Mouse (Mus musculus): ENCODE measurements around the gene Atp6ap1. TPM values are rescaled to one million over a fixed set of nuclear protein-coding genes. Genes with fewer than 3 reads are reported as not detected.

Atp6ap1 gene
- polyA plus RNA-seq, 1 experiment from 2014 or later: 193 TPM

GRCm38 (mm10) chrX:74312540-74313464, 15.9 kb downstream of the Atp6ap1 start, which contains the start of gene Fam50a:
TSS of gene Fam50a (plus strand) at chrX:74313033.
- peaks cover 33% of the 10 kb centered on the region for H3K4me1 ChIP-seq (replicated peaks)
- peak; percentile 96 for ATAC-seq

DNA sequence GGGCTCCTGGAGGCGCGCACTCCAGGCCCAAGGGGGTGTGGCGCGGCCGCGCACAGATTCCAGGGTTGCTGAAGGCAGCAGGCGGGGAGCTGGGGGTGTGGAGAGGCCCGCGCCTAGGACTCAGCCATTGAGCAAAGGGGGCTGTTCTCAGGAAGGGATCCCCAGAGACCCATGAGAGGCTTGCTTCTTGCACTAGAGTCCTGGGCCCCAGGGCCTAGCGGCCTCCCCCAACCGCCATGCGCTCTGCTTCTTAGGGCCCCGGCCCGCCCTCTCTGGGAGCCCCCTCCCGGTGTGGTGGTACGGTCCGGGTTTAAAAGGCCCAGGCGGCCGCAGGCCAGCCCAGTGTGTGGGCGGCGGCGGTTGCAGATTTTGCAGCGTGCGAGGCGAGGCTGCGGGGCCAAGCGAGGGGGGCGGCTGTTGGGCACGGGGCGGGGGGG, 31.8 kb downstream of the Atp6ap1 start, which contains the start of gene Plxna3:
Gene Plxna3 (plus strand): TSS at position 342 of the 437 bp plus-strand sequence.
- WGBS: 24% methylated on average over 30 of the region's 30 CpGs
- Histone ChIP-seq H3K27me3 (no peaks in the 10 kb centered on the region), H3K27ac (peak within 1 kb of the TSS; percentile 86), H3K4me2 (replicated peaks) (peak within 1 kb of the TSS; percentile 76), H3K4me1 (replicated peaks) (peaks cover 40% of the 10 kb centered on the region), H3K9ac (replicated peaks) (peak within 1 kb of the TSS; percentile 78), H3K36me3 (peaks cover 18% of the 10 kb centered on the region), H3K4me3 (replicated peaks) (peak within 1 kb of the TSS; percentile 61), H3K9me3 (no peaks in the 10 kb centered on the region)
- peak; percentile 96 for ATAC-seq

More at GRCm38 (mm10) chrX:74312540-74313464, 15.9 kb downstream of the Atp6ap1 start, which contains the start of gene Fam50a:
- 27% methylated on average over 59 of the region's 59 CpGs for WGBS
- no peaks in the 10 kb centered on the region for H3K9me3 ChIP-seq
- peak within 1 kb of the TSS; percentile 81 for H3K27ac ChIP-seq
- peak within 1 kb of the TSS; percentile 53 for H3K4me3 ChIP-seq (replicated peaks)
- H3K27me3 ChIP-seq: no peaks in the 10 kb centered on the region
- peak within 1 kb of the TSS; percentile 70 for H3K4me2 ChIP-seq (replicated peaks)
- H3K9ac ChIP-seq (replicated peaks): peak within 1 kb of the TSS; percentile 71
- H3K36me3 ChIP-seq: peaks cover 30% of the 10 kb centered on the region

- Histone ChIP-seq H3K4me2 (replicated peaks) (peak overlapping the region; percentile 76), H3K27ac (peak overlapping the region; percentile 86), H3K27me3 (no peaks in the 10 kb centered on the region), H3K9ac (replicated peaks) (peak overlapping the region; percentile 78), H3K36me3 (peaks cover 23% of the 10 kb centered on the region), H3K4me3 (replicated peaks) (peak overlapping the region; percentile 61), H3K4me1 (replicated peaks) (peaks cover 45% of the 10 kb centered on the region), H3K9me3 (no peaks in the 10 kb centered on the region)
- ATAC-seq: peak; percentile 76
- 25% methylated on average over 10 of the region's 10 CpGs for WGBS
Measured at GRCm38 (mm10) chrX:74329215-74329671, 32.3 kb downstream of the Atp6ap1 start.

DNA sequence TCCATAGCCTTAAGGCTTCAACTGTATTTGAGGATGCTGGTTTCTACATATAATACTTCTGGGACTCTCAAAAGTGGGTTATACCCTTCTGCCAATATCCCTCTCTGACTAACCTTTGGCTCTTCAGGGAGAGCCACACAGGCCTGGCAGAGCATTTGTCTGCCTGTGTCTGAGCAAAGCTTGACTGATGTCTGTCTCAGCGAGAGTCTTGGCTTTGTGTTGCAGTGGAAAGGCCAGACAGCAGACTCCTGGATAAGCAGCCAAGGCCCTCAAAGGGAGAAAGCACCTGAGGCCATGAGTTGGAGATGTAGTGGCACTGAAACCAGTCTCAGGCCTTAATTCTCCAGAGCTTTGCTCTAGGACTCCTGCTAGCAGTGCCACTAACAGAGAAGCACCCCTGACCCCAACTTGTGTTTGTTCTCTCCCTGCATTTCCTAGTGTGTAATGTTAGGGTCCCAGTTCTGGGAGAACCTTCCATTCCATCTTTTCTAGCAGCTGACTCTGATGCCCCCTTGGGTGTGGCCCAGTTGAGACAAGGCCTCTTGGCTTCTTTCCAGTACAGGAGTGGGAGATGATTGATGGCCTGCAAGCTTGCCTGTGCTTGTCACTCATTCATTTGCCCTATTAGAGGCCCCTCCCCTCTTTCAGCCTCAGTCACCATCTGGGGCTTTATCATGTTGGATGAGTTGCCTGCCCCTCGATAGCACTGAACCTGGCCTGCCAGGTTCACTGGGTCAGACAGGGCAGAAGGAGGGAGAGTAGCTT, 33.5 kb downstream of the Atp6ap1 start:
- Histone ChIP-seq H3K4me3 (replicated peaks) (peak overlapping the region; percentile 61), H3K27me3 (no peaks in the 10 kb centered on the region), H3K27ac (peak overlapping the region; percentile 86), H3K4me1 (replicated peaks) (peaks cover 46% of the 10 kb centered on the region), H3K9ac (replicated peaks) (peak overlapping the region; percentile 78), H3K9me3 (no peaks in the 10 kb centered on the region), H3K36me3 (peaks cover 29% of the 10 kb centered on the region), H3K4me2 (replicated peaks) (peak overlapping the region; percentile 76)
- WGBS: 31% methylated on average over 2 of the region's 2 CpGs
- ATAC-seq: no peak

DNA sequence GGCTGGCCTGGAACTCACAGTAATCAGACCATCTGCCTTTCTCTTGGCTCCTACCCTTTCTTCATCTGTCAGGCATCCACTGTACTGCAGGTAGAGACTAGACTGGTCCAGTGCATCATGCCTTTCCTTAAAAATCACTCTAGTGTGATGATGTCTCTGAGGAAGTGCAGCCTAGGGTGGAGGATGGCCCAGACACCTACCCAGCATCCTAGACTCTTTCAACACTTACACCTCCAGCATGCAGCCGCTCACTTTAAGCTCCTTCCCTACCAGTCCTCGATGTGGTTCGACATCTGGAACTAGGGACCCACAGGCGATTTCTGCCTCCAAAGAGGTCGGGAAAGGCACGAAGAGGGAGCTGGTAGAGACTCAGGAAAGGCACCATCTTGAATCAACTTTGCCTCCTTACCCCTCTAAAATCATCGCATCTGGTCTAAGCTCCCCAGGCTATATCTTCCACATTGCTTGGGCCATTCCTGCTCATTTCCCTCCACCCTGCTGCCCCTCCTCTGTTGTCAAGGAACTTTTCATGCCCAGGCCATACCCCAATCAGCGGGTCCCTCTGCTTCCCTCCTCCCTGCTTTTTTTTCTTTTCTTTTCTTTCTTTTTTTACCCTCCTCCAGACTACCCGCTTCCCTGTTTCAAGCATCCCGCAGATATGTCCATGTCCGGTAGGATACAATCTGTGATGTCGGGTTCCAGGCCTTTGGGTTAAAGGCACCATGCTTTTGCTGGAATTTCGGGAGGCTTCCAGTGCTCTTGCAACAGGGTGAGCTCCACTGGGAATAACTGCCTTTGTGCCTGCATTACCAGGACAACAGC, 56.0 kb downstream of the Atp6ap1 start:
- Histone ChIP-seq H3K9me3 (no peaks in the 10 kb centered on the region), H3K4me1 (replicated peaks) (peaks cover 7% of the 10 kb centered on the region; the same call in 1 of the 2 replicates), H3K27me3 (no peaks in the 10 kb centered on the region), H3K4me2 (replicated peaks) (peak overlapping the region; percentile 63), H3K4me3 (replicated peaks) (peak overlapping the region; percentile 47), H3K27ac (peak overlapping the region; percentile 76), H3K36me3 (no peaks in the 10 kb centered on the region), H3K9ac (replicated peaks) (peak overlapping the region; percentile 64)
- 36% methylated on average over 13 of the region's 13 CpGs for WGBS
- ATAC-seq: peak; percentile 78

- peak within 1 kb of the TSS; percentile 47 for H3K4me3 ChIP-seq (replicated peaks)
- peaks cover 7% of the 10 kb centered on the region; the same call in 1 of the 2 replicates for H3K4me1 ChIP-seq (replicated peaks)
- H3K9ac ChIP-seq (replicated peaks): peak within 1 kb of the TSS; percentile 64
- no peaks in the 10 kb centered on the region for H3K27me3 ChIP-seq
- ATAC-seq: peak; percentile 94
- no peaks in the 10 kb centered on the region for H3K9me3 ChIP-seq
- H3K27ac ChIP-seq: peak within 1 kb of the TSS; percentile 76
- H3K4me2 ChIP-seq (replicated peaks): peak within 1 kb of the TSS; percentile 63
- H3K36me3 ChIP-seq: no peaks in the 10 kb centered on the region
- 23% methylated on average over 11 of the region's 22 CpGs for WGBS
Measured at GRCm38 (mm10) chrX:74353467-74353770, 56.5 kb downstream of the Atp6ap1 start, which contains the start of gene Lage3. TSS of gene Lage3 (minus strand) at chrX:74353618.

Small RNA genes lying within 50 kb of the gene (microRNA-seq; reads per million reads assigned to microRNA genes)
- gene Mir7091 (not detected), gene Mir7092 (not detected)

Other genes with a start within 250 kb of the Atp6ap1 start
- not detected in 2 replicates for gene Opn1mw, start 169.6 kb upstream of the Atp6ap1 start, polyA plus RNA-seq (2015; fragmentation: Nextera tagmentation; extraction: Ambion mirVana)
- 17.0 and 18.9 TPM in 2 replicates for gene Mecp2, start 161.7 kb upstream of the Atp6ap1 start, polyA plus RNA-seq (2015; fragmentation: Nextera tagmentation; extraction: Ambion mirVana)
- not detected in 2 replicates for gene Tex28, start 129.3 kb upstream of the Atp6ap1 start, polyA plus RNA-seq (2015; fragmentation: Nextera tagmentation; extraction: Ambion mirVana)
- 0.08 and 0.13 TPM in 2 replicates for gene Tktl1, start 119.8 kb upstream of the Atp6ap1 start, polyA plus RNA-seq (2015; fragmentation: Nextera tagmentation; extraction: Ambion mirVana)
- 102 and 109 TPM in 2 replicates for gene Flna, start 47.3 kb upstream of the Atp6ap1 start, polyA plus RNA-seq (2015; fragmentation: Nextera tagmentation; extraction: Ambion mirVana)
- gene Emd, start 42.4 kb upstream of the Atp6ap1 start, polyA plus RNA-seq (2015; fragmentation: Nextera tagmentation; extraction: Ambion mirVana): 19.2 and 20.4 TPM in 2 replicates
- gene Rpl10, start 26.3 kb upstream of the Atp6ap1 start, polyA plus RNA-seq (2015; fragmentation: Nextera tagmentation; extraction: Ambion mirVana): 542 and 551 TPM in 2 replicates
- 95.3 and 97.2 TPM in 2 replicates for gene Taz, start 15.2 kb upstream of the Atp6ap1 start, polyA plus RNA-seq (2015; fragmentation: Nextera tagmentation; extraction: Ambion mirVana)
- 2.8 and 3.0 TPM in 2 replicates for gene Dnase1l1, start 14.8 kb upstream of the Atp6ap1 start, polyA plus RNA-seq (2015; fragmentation: Nextera tagmentation; extraction: Ambion mirVana)
- 1,006 and 1,051 TPM in 2 replicates for gene Gdi1, start 7.9 kb downstream of the Atp6ap1 start, polyA plus RNA-seq (2015; fragmentation: Nextera tagmentation; extraction: Ambion mirVana)
- 59.5 and 62.5 TPM in 2 replicates for gene Fam50a, start 15.9 kb downstream of the Atp6ap1 start, polyA plus RNA-seq (2015; fragmentation: Nextera tagmentation; extraction: Ambion mirVana)
- 58.2 and 62.0 TPM in 2 replicates for gene Plxna3, start 32.0 kb downstream of the Atp6ap1 start, polyA plus RNA-seq (2015; fragmentation: Nextera tagmentation; extraction: Ambion mirVana)
- 82.8 and 85.4 TPM in 2 replicates for gene Lage3, start 56.5 kb downstream of the Atp6ap1 start, polyA plus RNA-seq (2015; fragmentation: Nextera tagmentation; extraction: Ambion mirVana)
- 66.7 and 68.8 TPM in 2 replicates for gene Ubl4a, start 76.1 kb downstream of the Atp6ap1 start, polyA plus RNA-seq (2015; fragmentation: Nextera tagmentation; extraction: Ambion mirVana)
- 7.0 and 8.5 TPM in 2 replicates for gene Slc10a3, start 76.3 kb downstream of the Atp6ap1 start, polyA plus RNA-seq (2015; fragmentation: Nextera tagmentation; extraction: Ambion mirVana)
- gene Fam3a, start 96.2 kb downstream of the Atp6ap1 start, polyA plus RNA-seq (2015; fragmentation: Nextera tagmentation; extraction: Ambion mirVana): 33.7 and 37.7 TPM in 2 replicates
- gene Ikbkg, start 96.2 kb downstream of the Atp6ap1 start, polyA plus RNA-seq (2015; fragmentation: Nextera tagmentation; extraction: Ambion mirVana): 17.8 and 19.2 TPM in 2 replicates
- 58.6 and 64.0 TPM in 2 replicates for gene G6pdx, start 132.1 kb downstream of the Atp6ap1 start, polyA plus RNA-seq (2015; fragmentation: Nextera tagmentation; extraction: Ambion mirVana)
- 0.46 TPM in 1 of 2 replicates, not detected in the other for gene Gm6880, start 184.3 kb downstream of the Atp6ap1 start, polyA plus RNA-seq (2015; fragmentation: Nextera tagmentation; extraction: Ambion mirVana)